Mouse (Mus musculus): Measurements from ENCODE around the gene Prpf40b. TPM values are rescaled to one million over a fixed set of nuclear protein-coding genes. Genes with fewer than 3 reads are reported as not detected.
"Not testable (repeated sequence)": the region's sequence is repeated elsewhere in the genome, so short reads cannot be mapped to it uniquely, and the experiment has no call there.

Gene Prpf40b
- polyA plus RNA-seq, 1 experiment from 2014 or later = 8.6 TPM

DNA sequence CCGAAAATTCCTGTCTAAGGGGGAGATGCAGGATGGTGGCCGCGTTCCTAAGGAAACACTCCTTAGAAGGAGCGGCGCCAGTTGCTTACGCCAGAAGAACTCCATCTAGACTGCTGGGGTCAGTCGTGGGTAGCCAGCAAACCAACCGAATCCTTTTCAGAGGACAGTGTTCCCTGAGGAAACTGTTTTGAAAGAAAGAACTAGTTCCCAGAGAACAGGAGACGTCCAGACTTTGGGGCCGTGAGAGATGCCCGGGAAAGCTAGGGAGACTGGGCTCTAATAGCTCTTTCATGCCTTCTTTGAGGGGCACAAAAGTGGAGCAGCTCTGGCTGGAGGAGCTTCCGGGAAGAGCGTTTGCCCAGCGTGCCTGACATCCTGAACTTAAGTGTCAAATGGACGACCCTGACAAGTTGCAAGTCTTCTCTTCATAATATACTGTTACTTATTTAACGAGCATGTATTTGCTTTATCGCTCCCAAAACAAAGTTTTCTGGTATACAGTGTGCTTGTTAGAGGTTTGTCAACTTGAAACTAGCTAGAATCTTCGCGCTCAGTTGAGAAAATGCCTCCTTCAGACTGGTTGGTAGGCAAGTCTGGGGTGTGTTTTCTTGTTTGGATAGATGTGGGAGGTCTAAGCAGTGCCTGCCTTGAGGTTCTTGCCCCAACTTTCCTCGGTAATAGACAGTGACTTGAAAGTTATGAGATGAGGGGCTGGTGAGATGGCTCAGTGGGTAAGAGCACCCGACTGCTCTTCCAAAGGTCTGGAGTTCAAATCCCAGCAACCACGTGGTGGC is 42.3 kb upstream of the Prpf40b start:
- peak overlapping the region; percentile 95 for H3K4me2 ChIP-seq (ENCODE audit: low read depth, low read length)
- ATAC-seq = peak; percentile 10; the same call in 1 of the 2 replicates
- H3K9ac ChIP-seq (replicated peaks) = peak overlapping the region; percentile 73
- no peak for DNase-seq
- peak overlapping the region; percentile 96 for H3K27ac ChIP-seq (ENCODE audit: low read depth)
- H3K4me3 ChIP-seq (ENCODE audit: low read depth, low read length) = peak overlapping the region; percentile 73
- peaks cover 6% of the 10 kb centered on the region for H3K36me3 ChIP-seq (replicated peaks; ENCODE audit: insufficient read depth, low read length)
- H3K4me1 ChIP-seq (ENCODE audit: insufficient read depth) = peaks cover 25% of the 10 kb centered on the region
- no peak for TF ChIP-seq EP300 (IDR thresholded peaks at IDR 0.05; ENCODE audit: low read depth)
- TF ChIP-seq CTCF (IDR thresholded peaks at IDR 0.05; ENCODE audit: low read depth) = no peak
- no peaks in the 10 kb centered on the region for H3K9me3 ChIP-seq (ENCODE audit: low read length)
- 4% methylated on average over 22 of the region's 22 CpGs for WGBS (ENCODE audit: insufficient replicate concordance)
- H3K27me3 ChIP-seq (ENCODE audit: insufficient read depth, low read length) = no peaks in the 10 kb centered on the region

DNA sequence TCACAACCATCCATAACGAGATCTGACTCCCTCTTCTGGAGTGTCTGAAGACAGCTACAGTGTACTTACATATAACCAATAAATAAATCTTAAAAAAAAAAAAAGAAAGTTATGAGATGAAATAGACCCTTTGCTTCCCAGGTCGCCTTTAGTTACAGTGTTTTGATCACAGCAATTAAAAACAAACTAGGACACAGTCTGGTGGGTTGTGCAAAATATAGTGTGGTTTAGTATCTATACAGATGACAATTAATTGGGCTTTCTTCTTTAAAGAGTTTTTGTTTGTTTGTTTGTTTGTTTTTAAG is 41.8 kb upstream of the Prpf40b start:
- DNase-seq; H3K9ac ChIP-seq (replicated peaks); ATAC-seq; H3K36me3 ChIP-seq (replicated peaks; ENCODE audit: insufficient read depth, low read length); H3K9me3 ChIP-seq (ENCODE audit: low read length); H3K27me3 ChIP-seq (ENCODE audit: insufficient read depth, low read length): not testable (repeated sequence)
- H3K4me3 ChIP-seq (ENCODE audit: low read depth, low read length) = peak overlapping the region; percentile 73; the same call in 1 of the 2 replicates
- H3K27ac ChIP-seq (ENCODE audit: low read depth) = peak overlapping the region; percentile 96; the same call in 1 of the 2 replicates
- peaks cover 25% of the 10 kb centered on the region for H3K4me1 ChIP-seq (ENCODE audit: insufficient read depth)
- 39% methylated on average over 2 of the region's 2 CpGs for WGBS (ENCODE audit: insufficient replicate concordance)
- peak overlapping the region; percentile 95 for H3K4me2 ChIP-seq (ENCODE audit: low read depth, low read length)

DNA sequence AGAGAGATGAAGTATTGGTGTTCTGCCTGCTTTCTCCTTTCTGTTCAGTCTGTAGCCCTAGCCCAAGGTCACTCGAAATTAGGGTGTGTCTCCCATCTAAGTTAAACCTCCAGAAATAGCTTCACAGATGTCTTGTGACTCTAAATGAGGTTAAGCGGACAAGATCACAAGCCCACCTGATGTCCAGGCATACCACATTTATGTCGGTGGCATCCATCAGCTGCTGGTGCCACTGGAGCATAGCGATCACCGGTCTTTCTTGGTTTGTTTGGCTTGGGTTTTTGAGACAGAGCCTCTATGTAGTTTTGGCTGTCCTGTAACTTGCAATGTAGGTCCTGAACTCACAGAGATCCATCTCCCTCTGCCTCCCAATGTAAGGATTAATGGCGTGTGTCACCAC is 41.1 kb upstream of the Prpf40b start:
- TF ChIP-seq EP300 (IDR thresholded peaks at IDR 0.05; ENCODE audit: low read depth) (no peak), CTCF (IDR thresholded peaks at IDR 0.05; ENCODE audit: low read depth) (no peak)
- H3K36me3 ChIP-seq (replicated peaks; ENCODE audit: insufficient read depth, low read length) = no peaks in the 10 kb centered on the region; the same call in 1 of the 2 replicates
- ATAC-seq (no peak), DNase-seq (no peak)
- H3K9ac ChIP-seq (replicated peaks) = no peak overlapping the region
- peak overlapping the region; percentile 15; the same call in 1 of the 2 replicates for H3K4me2 ChIP-seq (ENCODE audit: low read depth, low read length)
- H3K9me3 ChIP-seq (ENCODE audit: low read length) = no peaks in the 10 kb centered on the region
- no peaks in the 10 kb centered on the region for H3K27me3 ChIP-seq (ENCODE audit: insufficient read depth, low read length)
- H3K4me1 ChIP-seq (ENCODE audit: insufficient read depth) = peaks cover 25% of the 10 kb centered on the region
- H3K4me3 ChIP-seq (ENCODE audit: low read depth, low read length) = no peak overlapping the region
- peak overlapping the region; percentile 49 for H3K27ac ChIP-seq (ENCODE audit: low read depth)
- 84% methylated on average over 6 of the region's 6 CpGs for WGBS (ENCODE audit: insufficient replicate concordance)

DNA sequence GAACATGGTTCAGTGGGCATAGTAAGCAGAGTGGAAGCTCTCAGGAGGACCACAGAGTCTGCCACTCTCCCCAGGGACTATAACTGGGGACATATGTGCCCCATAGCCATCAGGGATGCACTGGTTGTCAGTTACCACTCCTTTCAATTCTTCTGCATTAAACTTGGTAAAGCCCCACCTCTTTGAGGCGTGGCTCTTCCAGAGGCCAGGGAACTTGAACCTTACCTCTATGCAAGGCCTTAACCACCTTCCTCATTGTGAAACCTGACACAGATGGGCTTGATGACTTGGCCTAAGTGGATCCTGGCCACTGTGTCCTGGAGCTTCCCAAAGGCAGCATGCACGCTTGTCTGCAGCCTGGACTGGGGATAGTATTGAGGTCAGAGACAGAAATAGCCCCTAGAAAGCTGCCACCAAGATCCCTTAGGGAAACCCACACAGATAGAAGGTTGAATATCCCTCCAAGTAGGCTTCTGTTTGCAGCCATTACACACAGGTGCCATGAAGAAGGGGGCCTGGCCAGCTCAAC is 40.3 kb upstream of the Prpf40b start:
- Histone ChIP-seq H3K27me3 (ENCODE audit: insufficient read depth, low read length) (no peaks in the 10 kb centered on the region), H3K9ac (replicated peaks) (no peak overlapping the region; the same call in 1 of the 2 replicates), H3K4me3 (ENCODE audit: low read depth, low read length) (no peak overlapping the region), H3K9me3 (ENCODE audit: low read length) (no peaks in the 10 kb centered on the region), H3K27ac (ENCODE audit: low read depth) (peak overlapping the region; percentile 24), H3K4me2 (ENCODE audit: low read depth, low read length) (no peak overlapping the region), H3K36me3 (replicated peaks; ENCODE audit: insufficient read depth, low read length) (no peaks in the 10 kb centered on the region), H3K4me1 (ENCODE audit: insufficient read depth) (peaks cover 31% of the 10 kb centered on the region)
- TF ChIP-seq EP300 (IDR thresholded peaks at IDR 0.05; ENCODE audit: low read depth) = no peak
- no peak for TF ChIP-seq CTCF (IDR thresholded peaks at IDR 0.05; ENCODE audit: low read depth)
- DNase-seq = no peak
- 58% methylated on average over 2 of the region's 2 CpGs for WGBS (ENCODE audit: insufficient replicate concordance)
- no peak for ATAC-seq

DNA sequence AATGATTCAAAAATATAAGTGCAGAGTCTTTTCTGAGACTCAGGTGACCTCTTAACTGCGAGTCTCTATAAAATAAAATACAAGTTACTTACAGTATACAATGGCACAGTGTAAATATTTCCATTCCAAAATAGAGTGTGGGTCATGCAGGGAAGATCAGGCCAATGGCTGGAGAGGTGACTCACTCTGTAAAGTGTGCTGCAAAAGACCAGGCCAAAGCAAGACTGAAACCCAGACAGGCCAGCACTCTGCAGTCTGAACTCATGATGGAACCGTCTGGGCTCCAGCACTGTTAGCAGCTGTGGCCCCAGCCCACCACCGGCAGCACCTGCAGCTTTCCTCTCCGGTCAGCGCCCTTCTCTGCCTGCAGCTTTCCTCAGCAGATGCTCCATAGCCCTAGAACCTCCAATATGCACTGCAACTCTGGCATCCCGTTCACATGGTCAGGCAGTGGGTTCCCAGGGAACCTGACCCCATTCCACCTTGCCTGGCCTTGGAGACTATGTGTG is 39.6 kb upstream of the Prpf40b start:
- TF ChIP-seq CTCF (IDR thresholded peaks at IDR 0.05; ENCODE audit: low read depth) (no peak), EP300 (IDR thresholded peaks at IDR 0.05; ENCODE audit: low read depth) (no peak)
- WGBS (ENCODE audit: insufficient replicate concordance) = 77% methylated on average over 6 of the region's 6 CpGs
- Histone ChIP-seq H3K9me3 (ENCODE audit: low read length) (no peaks in the 10 kb centered on the region), H3K4me2 (ENCODE audit: low read depth, low read length) (no peak overlapping the region), H3K27me3 (ENCODE audit: insufficient read depth, low read length) (no peaks in the 10 kb centered on the region), H3K4me3 (ENCODE audit: low read depth, low read length) (no peak overlapping the region), H3K4me1 (ENCODE audit: insufficient read depth) (peaks cover 34% of the 10 kb centered on the region), H3K36me3 (replicated peaks; ENCODE audit: insufficient read depth, low read length) (no peaks in the 10 kb centered on the region), H3K9ac (replicated peaks) (no peak overlapping the region), H3K27ac (ENCODE audit: low read depth) (no peak overlapping the region)
- DNase-seq (no peak), ATAC-seq (no peak)

DNA sequence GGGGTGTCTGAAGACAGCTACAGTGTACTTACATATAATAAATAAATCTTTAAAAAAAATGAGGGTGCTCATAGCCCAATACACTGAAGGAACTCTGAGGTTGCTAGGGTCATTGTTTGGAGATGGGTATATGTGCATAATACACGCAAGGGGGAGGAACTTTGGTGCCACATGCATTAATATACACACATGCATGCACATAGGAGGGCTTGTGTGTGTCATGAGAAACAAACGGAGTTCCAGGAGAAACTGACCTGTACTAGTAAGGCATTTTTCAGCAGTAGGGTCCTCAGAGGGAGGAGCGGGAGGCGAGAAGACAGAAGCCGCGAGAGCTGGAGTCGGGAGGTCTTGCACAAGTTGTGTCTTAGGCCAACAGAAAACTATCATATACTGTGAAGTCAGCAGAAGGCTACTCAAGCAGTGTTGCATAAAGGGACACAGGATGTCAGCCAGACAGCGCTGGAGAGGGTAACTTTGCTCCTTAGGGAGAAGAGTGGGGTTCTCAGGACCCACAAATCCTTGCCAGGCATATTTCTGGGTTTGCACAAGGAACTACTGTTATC is 35.6 kb upstream of the Prpf40b start:
- no peaks in the 10 kb centered on the region for H3K9me3 ChIP-seq (ENCODE audit: low read length)
- H3K36me3 ChIP-seq (replicated peaks; ENCODE audit: insufficient read depth, low read length) = no peaks in the 10 kb centered on the region
- peak; percentile 67 for ATAC-seq
- peak overlapping the region; percentile 33 for H3K4me2 ChIP-seq (ENCODE audit: low read depth, low read length)
- peaks cover 20% of the 10 kb centered on the region for H3K4me1 ChIP-seq (ENCODE audit: insufficient read depth)
- TF ChIP-seq CTCF (IDR thresholded peaks at IDR 0.05; ENCODE audit: low read depth) = no peak
- no peak for TF ChIP-seq EP300 (IDR thresholded peaks at IDR 0.05; ENCODE audit: low read depth)
- no peak overlapping the region for H3K27ac ChIP-seq (ENCODE audit: low read depth)
- DNase-seq = no peak
- H3K9ac ChIP-seq (replicated peaks) = no peak overlapping the region
- H3K27me3 ChIP-seq (ENCODE audit: insufficient read depth, low read length) = no peaks in the 10 kb centered on the region
- peak overlapping the region; percentile 0; the same call in 1 of the 2 replicates for H3K4me3 ChIP-seq (ENCODE audit: low read depth, low read length)
- WGBS (ENCODE audit: insufficient replicate concordance) = 49% methylated on average over 8 of the region's 8 CpGs
